Mouse (Mus musculus): ENCODE data around the gene Kalrn. TPM values are rescaled to one million over a fixed set of nuclear protein-coding genes. Genes with fewer than 3 reads are reported as not detected.

The Kalrn gene
- total RNA-seq, 2 experiments from 2014 or later = 0.94 TPM; not detected in 1

GRCm38 (mm10) chr16:33985372-33985771 is 588.0 kb downstream of the Kalrn start:
- ATAC-seq (replicated peaks; ENCODE audit: low FRiP score, poor library complexity, severe bottlenecking) = no peak

GRCm38 (mm10) chr16:33983712-33984111 is 589.6 kb downstream of the Kalrn start:
- no peak; the same call in 1 of the 2 replicates for ATAC-seq (replicated peaks; ENCODE audit: low FRiP score, poor library complexity, severe bottlenecking)

- ATAC-seq (replicated peaks; ENCODE audit: low FRiP score, poor library complexity, severe bottlenecking) = no peak
Measured at GRCm38 (mm10) chr16:33979855-33980254, 593.5 kb downstream of the Kalrn start.

- peak; percentile 45; the same call in 1 of the 2 replicates for ATAC-seq (replicated peaks; ENCODE audit: low FRiP score, poor library complexity, severe bottlenecking)
Measured at GRCm38 (mm10) chr16:33967283-33967640, 606.1 kb downstream of the Kalrn start.

GRCm38 (mm10) chr16:33966538-33967282 is 606.6 kb downstream of the Kalrn start, which contains the start of gene Umps:
Gene Umps (minus strand): TSS chr16:33967038.
- peak; percentile 89 for ATAC-seq (replicated peaks; ENCODE audit: low FRiP score, poor library complexity, severe bottlenecking)

GRCm38 (mm10) chr16:33965878-33966537 is 607.3 kb downstream of the Kalrn start:
- ATAC-seq (replicated peaks; ENCODE audit: low FRiP score, poor library complexity, severe bottlenecking) = peak; percentile 3; the same call in 1 of the 2 replicates

- no peak for ATAC-seq (replicated peaks; ENCODE audit: low FRiP score, poor library complexity, severe bottlenecking)
Measured at GRCm38 (mm10) chr16:33963509-33963908, 609.8 kb downstream of the Kalrn start.

- ATAC-seq (replicated peaks; ENCODE audit: low FRiP score, poor library complexity, severe bottlenecking) = no peak
Measured at GRCm38 (mm10) chr16:33954793-33955192, 618.5 kb downstream of the Kalrn start.

GRCm38 (mm10) chr16:33953008-33953407 is 620.3 kb downstream of the Kalrn start:
- ATAC-seq (replicated peaks; ENCODE audit: low FRiP score, poor library complexity, severe bottlenecking) = no peak

GRCm38 (mm10) chr16:33950830-33951229 is 622.5 kb downstream of the Kalrn start:
- peak; percentile 53; the same call in 1 of the 2 replicates for ATAC-seq (replicated peaks; ENCODE audit: low FRiP score, poor library complexity, severe bottlenecking)

- ATAC-seq (replicated peaks; ENCODE audit: low FRiP score, poor library complexity, severe bottlenecking) = no peak
Measured at GRCm38 (mm10) chr16:33950386-33950785, 622.9 kb downstream of the Kalrn start.

- ATAC-seq (replicated peaks; ENCODE audit: low FRiP score, poor library complexity, severe bottlenecking) = no peak
Measured at GRCm38 (mm10) chr16:33947664-33948571, 625.4 kb downstream of the Kalrn start.

- no peak for ATAC-seq (replicated peaks; ENCODE audit: low FRiP score, poor library complexity, severe bottlenecking)
Measured at GRCm38 (mm10) chr16:33946021-33946420, 627.3 kb downstream of the Kalrn start.

GRCm38 (mm10) chr16:33944772-33945171 is 628.6 kb downstream of the Kalrn start:
- no peak for ATAC-seq (replicated peaks; ENCODE audit: low FRiP score, poor library complexity, severe bottlenecking)

GRCm38 (mm10) chr16:33944126-33944525 is 629.2 kb downstream of the Kalrn start:
- ATAC-seq (replicated peaks; ENCODE audit: low FRiP score, poor library complexity, severe bottlenecking) = no peak

GRCm38 (mm10) chr16:33943388-33943787 is 629.9 kb downstream of the Kalrn start:
- ATAC-seq (replicated peaks; ENCODE audit: low FRiP score, poor library complexity, severe bottlenecking) = no peak

GRCm38 (mm10) chr16:33942341-33942740 is 631.0 kb downstream of the Kalrn start:
- no peak for ATAC-seq (replicated peaks; ENCODE audit: low FRiP score, poor library complexity, severe bottlenecking)

- ATAC-seq (replicated peaks; ENCODE audit: low FRiP score, poor library complexity, severe bottlenecking) = no peak
Measured at GRCm38 (mm10) chr16:33941271-33941781, 632.0 kb downstream of the Kalrn start.

GRCm38 (mm10) chr16:33940095-33940494 is 633.2 kb downstream of the Kalrn start:
- no peak for ATAC-seq (replicated peaks; ENCODE audit: low FRiP score, poor library complexity, severe bottlenecking)

- no peak for ATAC-seq (replicated peaks; ENCODE audit: low FRiP score, poor library complexity, severe bottlenecking)
Measured at GRCm38 (mm10) chr16:33939636-33940035, 633.7 kb downstream of the Kalrn start.
